Mouse (Mus musculus): ENCODE results near the gene Chst4. TPM values are rescaled to one million over a fixed set of nuclear protein-coding genes. Genes with fewer than 3 reads are reported as not detected.

Chst4 gene
- not detected for polyA plus RNA-seq (2017; shearing (Covaris generic))

GRCm38 (mm10) chr8:110039659-110040058 is at the start of gene Chst4:
TSS of gene Chst4 (minus strand) at chr8:110039740.

DNA sequence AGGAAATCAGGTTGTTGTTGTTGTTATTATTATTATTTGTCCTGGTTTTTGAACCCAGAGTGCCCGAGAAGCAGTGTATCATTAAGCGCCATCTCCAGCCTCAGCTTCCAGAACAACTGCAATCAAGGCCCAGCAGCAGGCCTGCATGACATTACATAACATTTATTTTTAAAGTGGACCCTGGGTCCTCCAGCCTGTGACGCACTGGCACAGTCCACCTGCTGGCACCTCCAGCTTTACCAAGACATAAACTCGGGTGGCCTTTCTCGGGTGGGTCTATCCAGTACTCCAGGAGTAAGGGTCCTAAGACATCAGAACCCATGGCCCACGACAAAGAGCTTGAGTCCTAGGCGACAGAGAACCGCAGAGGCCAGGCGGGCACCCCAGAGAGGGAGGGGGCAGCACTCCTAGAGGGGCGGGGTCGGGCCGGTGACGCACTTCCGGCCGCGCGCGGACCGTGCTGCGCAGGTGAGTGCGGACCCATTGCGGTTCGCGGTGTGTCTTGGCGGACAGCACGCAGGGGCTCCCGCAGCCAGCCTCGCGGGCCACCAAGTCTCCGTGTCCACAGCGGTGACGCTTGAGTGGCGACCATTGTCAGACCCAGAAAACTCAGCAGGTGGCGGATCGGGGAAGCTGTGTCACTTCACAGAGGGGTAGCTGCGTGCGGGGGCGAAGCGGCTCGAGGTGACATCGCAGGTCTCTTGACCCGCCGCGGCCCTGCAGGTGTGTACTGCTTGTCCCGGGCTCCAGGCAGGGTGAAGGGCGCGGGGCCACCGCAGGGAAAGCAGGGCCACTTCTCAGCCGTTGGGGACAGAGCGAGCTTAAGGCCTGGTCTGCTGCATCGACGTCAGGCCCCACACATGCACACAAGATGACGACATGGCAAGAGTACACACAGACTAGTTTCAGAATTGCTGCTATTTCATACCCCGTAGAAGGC is 40.0 kb upstream of the Chst4 start, which contains the start of gene Zfp612:
Gene Zfp612 (plus strand): TSS at position 465 of the 940 bp plus-strand sequence.

DNA sequence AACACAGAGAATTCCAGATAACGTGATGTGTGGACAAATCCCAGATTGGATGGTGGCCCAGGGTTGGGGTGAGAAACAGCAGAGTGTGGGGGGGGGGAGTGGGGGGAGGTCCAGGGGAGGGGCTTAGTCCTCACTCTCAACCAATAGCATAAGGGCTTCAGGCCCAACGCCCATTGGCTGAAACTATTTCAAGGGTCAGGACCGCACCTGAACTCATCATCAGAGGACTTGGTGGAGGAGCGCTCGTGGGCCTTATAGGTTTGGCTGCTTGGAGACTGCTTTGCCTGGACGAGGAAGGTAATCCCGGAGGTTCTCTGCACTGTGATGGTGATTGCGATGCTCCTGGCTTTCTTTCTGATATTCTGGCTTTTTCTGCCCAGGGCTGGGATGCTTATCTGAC is 49.3 kb downstream of the Chst4 start, which contains the start of gene Tat:
Gene Tat (plus strand): TSS at position 214 of the 400 bp plus-strand sequence.

Other genes starting within 250 kb of the Chst4 start
- 0.67 TPM for gene Phlpp2, start 171.2 kb downstream of the Chst4 start, polyA plus RNA-seq (2017; shearing (Covaris generic))
- 0.17 TPM for gene Marveld3, start 77.5 kb downstream of the Chst4 start, polyA plus RNA-seq (2017; shearing (Covaris generic))
- gene Tat, start 49.3 kb downstream of the Chst4 start, polyA plus RNA-seq (2017; shearing (Covaris generic)), result not detected
- gene Zfp612, start 40.0 kb upstream of the Chst4 start, polyA plus RNA-seq (2017; shearing (Covaris generic)), result 2.9 TPM
- not detected for gene Gm21964, start 61.5 kb upstream of the Chst4 start, polyA plus RNA-seq (2017; shearing (Covaris generic))
- not detected for gene Gm17720, start 63.0 kb upstream of the Chst4 start, polyA plus RNA-seq (2017; shearing (Covaris generic))
- gene Calb2, start 128.5 kb upstream of the Chst4 start, polyA plus RNA-seq (2017; shearing (Covaris generic)), result not detected
- 14.7 TPM for gene Cmtr2, start 175.9 kb upstream of the Chst4 start, polyA plus RNA-seq (2017; shearing (Covaris generic))
- not detected for gene Hydin, start 227.2 kb upstream of the Chst4 start, polyA plus RNA-seq (2017; shearing (Covaris generic))